Mouse (Mus musculus): ENCODE results near the gene Ndst2. TPM values are rescaled to one million over a fixed set of nuclear protein-coding genes. Genes with fewer than 3 reads are reported as not detected.
A peak's percentile ranks its signal among the peaks of the same experiment; 100 is the strongest.

Gene Ndst2
- polyA plus RNA-seq, 1 experiment = 33.3 TPM

GRCm38 (mm10) chr14:20765642-20766258 is 31.4 kb upstream of the Ndst2 start:
- DNase-seq (ENCODE audit: low read depth) = peak; percentile 89
- TF ChIP-seq POLR2A (IDR thresholded peaks at IDR 0.05; ENCODE audit: borderline replicate concordance, extremely low read depth, insufficient read depth, insufficient read length, poor library complexity, severe bottlenecking) = no peak
- peak; percentile 95 for TF ChIP-seq CTCF (IDR thresholded peaks at IDR 0.05; ENCODE audit: borderline replicate concordance, extremely low read depth, insufficient read depth, insufficient read length)

- no peak for DNase-seq (ENCODE audit: low read depth)
- TF ChIP-seq POLR2A (IDR thresholded peaks at IDR 0.05; ENCODE audit: borderline replicate concordance, extremely low read depth, insufficient read depth, insufficient read length, poor library complexity, severe bottlenecking) (no peak), CTCF (IDR thresholded peaks at IDR 0.05; ENCODE audit: borderline replicate concordance, extremely low read depth, insufficient read depth, insufficient read length) (no peak)
Observed at GRCm38 (mm10) chr14:20764942-20765341, 30.6 kb upstream of the Ndst2 start.

GRCm38 (mm10) chr14:20758768-20759435 is 24.5 kb upstream of the Ndst2 start:
- TF ChIP-seq POLR2A (IDR thresholded peaks at IDR 0.05; ENCODE audit: borderline replicate concordance, extremely low read depth, insufficient read depth, insufficient read length, poor library complexity, severe bottlenecking) = no peak
- 0 out of 2 replicates have a peak, but pooled peaks have one; percentile 9 for TF ChIP-seq CTCF (IDR thresholded peaks at IDR 0.05; ENCODE audit: borderline replicate concordance, extremely low read depth, insufficient read depth, insufficient read length)
- no peak for DNase-seq (ENCODE audit: low read depth)

GRCm38 (mm10) chr14:20757370-20757907 is 23.1 kb upstream of the Ndst2 start:
- TF ChIP-seq CTCF (IDR thresholded peaks at IDR 0.05; ENCODE audit: borderline replicate concordance, extremely low read depth, insufficient read depth, insufficient read length) = no peak
- no peak for TF ChIP-seq POLR2A (IDR thresholded peaks at IDR 0.05; ENCODE audit: borderline replicate concordance, extremely low read depth, insufficient read depth, insufficient read length, poor library complexity, severe bottlenecking)
- peak; percentile 11 for DNase-seq (ENCODE audit: low read depth)

- TF ChIP-seq CTCF (IDR thresholded peaks at IDR 0.05; ENCODE audit: borderline replicate concordance, extremely low read depth, insufficient read depth, insufficient read length) = no peak
- no peak for TF ChIP-seq POLR2A (IDR thresholded peaks at IDR 0.05; ENCODE audit: borderline replicate concordance, extremely low read depth, insufficient read depth, insufficient read length, poor library complexity, severe bottlenecking)
- no peak for DNase-seq (ENCODE audit: low read depth)
Observed at GRCm38 (mm10) chr14:20753792-20754191, 19.4 kb upstream of the Ndst2 start.

GRCm38 (mm10) chr14:20750503-20750902 is 16.1 kb upstream of the Ndst2 start:
- TF ChIP-seq POLR2A (IDR thresholded peaks at IDR 0.05; ENCODE audit: borderline replicate concordance, extremely low read depth, insufficient read depth, insufficient read length, poor library complexity, severe bottlenecking) (no peak), CTCF (IDR thresholded peaks at IDR 0.05; ENCODE audit: borderline replicate concordance, extremely low read depth, insufficient read depth, insufficient read length) (no peak)
- no peak for DNase-seq (ENCODE audit: low read depth)

GRCm38 (mm10) chr14:20749494-20750051 is 15.2 kb upstream of the Ndst2 start:
- no peak for DNase-seq (ENCODE audit: low read depth)
- TF ChIP-seq POLR2A (IDR thresholded peaks at IDR 0.05; ENCODE audit: borderline replicate concordance, extremely low read depth, insufficient read depth, insufficient read length, poor library complexity, severe bottlenecking) (no peak), CTCF (IDR thresholded peaks at IDR 0.05; ENCODE audit: borderline replicate concordance, extremely low read depth, insufficient read depth, insufficient read length) (no peak)

GRCm38 (mm10) chr14:20748388-20748787 is 14.0 kb upstream of the Ndst2 start:
- no peak for TF ChIP-seq CTCF (IDR thresholded peaks at IDR 0.05; ENCODE audit: borderline replicate concordance, extremely low read depth, insufficient read depth, insufficient read length)
- TF ChIP-seq POLR2A (IDR thresholded peaks at IDR 0.05; ENCODE audit: borderline replicate concordance, extremely low read depth, insufficient read depth, insufficient read length, poor library complexity, severe bottlenecking) = no peak
- no peak for DNase-seq (ENCODE audit: low read depth)

GRCm38 (mm10) chr14:20746935-20747334 is 12.6 kb upstream of the Ndst2 start:
- no peak for DNase-seq (ENCODE audit: low read depth)
- no peak for TF ChIP-seq POLR2A (IDR thresholded peaks at IDR 0.05; ENCODE audit: borderline replicate concordance, extremely low read depth, insufficient read depth, insufficient read length, poor library complexity, severe bottlenecking)
- peak; percentile 24; the same call in 1 of the 2 replicates for TF ChIP-seq CTCF (IDR thresholded peaks at IDR 0.05; ENCODE audit: borderline replicate concordance, extremely low read depth, insufficient read depth, insufficient read length)

GRCm38 (mm10) chr14:20743614-20744013 is 9.3 kb upstream of the Ndst2 start:
- no peak for DNase-seq (ENCODE audit: low read depth)
- TF ChIP-seq CTCF (IDR thresholded peaks at IDR 0.05; ENCODE audit: borderline replicate concordance, extremely low read depth, insufficient read depth, insufficient read length) = no peak
- no peak for TF ChIP-seq POLR2A (IDR thresholded peaks at IDR 0.05; ENCODE audit: borderline replicate concordance, extremely low read depth, insufficient read depth, insufficient read length, poor library complexity, severe bottlenecking)

GRCm38 (mm10) chr14:20741301-20741700 is 6.9 kb upstream of the Ndst2 start:
- no peak for TF ChIP-seq POLR2A (IDR thresholded peaks at IDR 0.05; ENCODE audit: borderline replicate concordance, extremely low read depth, insufficient read depth, insufficient read length, poor library complexity, severe bottlenecking)
- no peak for TF ChIP-seq CTCF (IDR thresholded peaks at IDR 0.05; ENCODE audit: borderline replicate concordance, extremely low read depth, insufficient read depth, insufficient read length)
- DNase-seq (ENCODE audit: low read depth) = no peak

Measured in brain, embryonic 14.5 days (tissue).